Mouse (Mus musculus) left cerebral cortex, adult 18-20 months (tissue): Measurements from ENCODE around the gene Dmpk. TPM values are rescaled to one million over a fixed set of nuclear protein-coding genes. Genes with fewer than 3 reads are reported as not detected.

Experiments used
- DNase-seq, 2 experiments: peaks; one replicate each; pipeline ENCODE4 v3.0.0; 2021 to 2022; ENCODE audit warnings: low spot score in 2 of 2, mixed read lengths in 1 of 2
- total RNA-seq, 2 experiments: library from RNA; stranded (reverse); gene quantifications; 2 replicates each; pipeline ENCODE4 v1.2.3; 2021

The Dmpk gene
- total RNA-seq, 2 experiments from 2014 or later: 26.6 to 32.0 TPM

GRCm38 (mm10) chr7:19075231-19075630 is 8.4 kb upstream of the Dmpk start:
- DNase-seq: no peak

- DNase-seq: peak; percentile 90 to 96
Observed at GRCm38 (mm10) chr7:19075723-19076585, 7.7 kb upstream of the Dmpk start, which contains the start of gene Dmwd. Gene Dmwd (plus strand): TSS chr7:19076227.

- DNase-seq: no peak
Observed at GRCm38 (mm10) chr7:19076586-19076991, 7.1 kb upstream of the Dmpk start.

- no peak for DNase-seq
Observed at GRCm38 (mm10) chr7:19077761-19078160, 5.9 kb upstream of the Dmpk start.

GRCm38 (mm10) chr7:19078732-19079131 is 4.9 kb upstream of the Dmpk start:
- no peak for DNase-seq

GRCm38 (mm10) chr7:19080451-19080950 is 3.1 kb upstream of the Dmpk start:
- DNase-seq: no peak

DNA sequence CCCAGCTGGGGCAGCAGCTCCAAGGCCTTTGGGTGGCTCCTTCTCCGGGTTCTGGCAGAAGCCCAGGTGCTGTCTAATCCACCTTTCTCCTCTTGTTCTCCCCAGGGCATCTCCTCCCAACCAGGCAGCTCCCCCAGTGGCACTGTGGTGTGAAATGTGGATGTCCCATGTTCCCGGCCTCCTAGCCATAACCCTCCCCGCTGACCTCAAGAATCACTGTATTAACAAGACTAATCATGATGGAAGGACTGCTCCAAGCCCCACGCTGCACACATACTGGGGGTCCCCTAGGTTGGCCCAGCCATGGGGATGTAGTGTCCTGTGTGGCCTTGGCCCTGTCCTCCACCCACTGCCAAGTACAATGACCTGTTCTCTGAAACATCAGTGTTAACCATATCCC is 1.5 kb upstream of the Dmpk start:
- no peak for DNase-seq

GRCm38 (mm10) chr7:19083096-19083495 is 553 bp upstream of the Dmpk start:
- DNase-seq: no peak

GRCm38 (mm10) chr7:19084277-19084771 is 675 bp downstream of the Dmpk start:
- no peak for DNase-seq

- no peak for DNase-seq
Observed at GRCm38 (mm10) chr7:19084921-19085473, 1.3 kb downstream of the Dmpk start.

DNA sequence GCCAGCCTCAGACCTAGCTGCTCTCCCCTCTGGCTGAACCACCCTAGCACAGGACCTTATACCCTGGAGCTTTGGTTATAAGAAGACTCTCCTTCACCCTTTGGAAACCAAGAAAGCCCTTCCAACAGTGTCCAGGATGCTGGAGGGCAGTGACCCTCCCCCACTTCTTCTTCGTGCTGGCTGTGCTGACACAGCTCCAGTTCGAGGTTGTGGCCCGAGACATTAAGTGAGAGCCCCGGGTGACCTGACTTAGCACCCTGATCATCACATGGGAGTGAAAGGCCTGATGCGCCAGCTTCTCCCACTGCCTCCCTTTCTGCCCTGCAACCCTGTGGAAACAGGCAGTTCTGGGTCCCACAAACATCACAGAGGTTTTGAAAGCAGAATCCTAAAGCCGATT is 1.8 kb downstream of the Dmpk start:
- no peak for DNase-seq

- no peak for DNase-seq
Observed at GRCm38 (mm10) chr7:19086042-19086441, 2.4 kb downstream of the Dmpk start.

GRCm38 (mm10) chr7:19086760-19087159 is 3.1 kb downstream of the Dmpk start:
- DNase-seq: no peak

DNA sequence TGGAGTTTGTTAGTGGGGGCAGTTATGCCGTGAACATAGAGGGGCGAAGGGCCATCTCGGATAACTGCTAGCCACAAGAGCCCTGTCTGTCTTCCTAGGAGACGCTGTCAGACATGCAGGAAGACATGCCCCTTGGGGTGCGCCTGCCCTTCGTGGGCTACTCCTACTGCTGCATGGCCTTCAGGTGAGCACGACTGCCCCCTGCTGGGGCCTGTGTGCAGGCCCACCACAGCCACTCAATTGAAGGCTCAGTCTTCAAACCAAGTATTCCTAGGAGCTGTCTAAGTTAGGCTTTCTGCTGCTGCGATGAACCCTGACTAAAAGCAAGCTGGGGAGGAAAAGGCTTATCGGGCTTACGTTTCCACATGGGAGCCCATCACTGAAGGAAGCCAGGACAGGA is 5.2 kb downstream of the Dmpk start:
- peak; percentile 60 to 64 for DNase-seq

GRCm38 (mm10) chr7:19091913-19092312 is 8.3 kb downstream of the Dmpk start:
- DNase-seq: no peak

DNA sequence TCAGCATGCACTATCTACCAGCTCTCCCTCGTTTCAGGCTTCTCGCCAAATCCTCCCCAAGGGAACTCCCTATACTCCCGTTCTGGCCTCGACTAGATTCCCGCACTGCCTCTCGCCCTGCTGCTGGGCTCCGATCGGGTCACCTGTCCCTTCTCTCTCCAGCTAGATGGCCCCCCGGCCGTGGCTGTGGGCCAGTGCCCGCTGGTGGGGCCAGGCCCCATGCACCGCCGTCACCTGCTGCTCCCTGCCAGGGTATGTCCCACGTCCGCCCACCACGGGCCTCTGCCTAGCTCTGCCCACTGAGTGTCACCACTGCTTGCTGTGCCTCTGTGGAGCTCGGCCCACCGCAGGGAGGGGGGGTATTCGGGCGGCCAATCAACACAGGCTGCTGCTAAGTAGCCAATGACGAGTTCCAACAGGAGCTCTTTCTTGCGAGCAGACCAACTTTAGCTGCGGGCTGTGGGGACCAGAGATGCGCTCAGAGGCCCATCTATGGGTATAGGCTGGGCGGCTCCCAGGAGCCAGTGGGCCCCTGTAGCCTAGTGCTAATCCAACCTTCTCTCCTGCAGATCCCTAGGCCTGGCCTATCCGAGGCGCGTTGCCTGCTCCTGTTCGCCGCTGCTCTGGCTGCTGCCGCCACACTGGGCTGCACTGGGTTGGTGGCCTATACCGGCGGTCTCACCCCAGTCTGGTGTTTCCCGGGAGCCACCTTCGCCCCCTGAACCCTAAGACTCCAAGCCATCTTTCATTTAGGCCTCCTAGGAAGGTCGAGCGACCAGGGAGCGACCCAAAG is 8.9 kb downstream of the Dmpk start:
- no peak for DNase-seq

GRCm38 (mm10) chr7:19093174-19093521 is 9.5 kb downstream of the Dmpk start:
- peak; percentile 71 to 73 for DNase-seq

DNA sequence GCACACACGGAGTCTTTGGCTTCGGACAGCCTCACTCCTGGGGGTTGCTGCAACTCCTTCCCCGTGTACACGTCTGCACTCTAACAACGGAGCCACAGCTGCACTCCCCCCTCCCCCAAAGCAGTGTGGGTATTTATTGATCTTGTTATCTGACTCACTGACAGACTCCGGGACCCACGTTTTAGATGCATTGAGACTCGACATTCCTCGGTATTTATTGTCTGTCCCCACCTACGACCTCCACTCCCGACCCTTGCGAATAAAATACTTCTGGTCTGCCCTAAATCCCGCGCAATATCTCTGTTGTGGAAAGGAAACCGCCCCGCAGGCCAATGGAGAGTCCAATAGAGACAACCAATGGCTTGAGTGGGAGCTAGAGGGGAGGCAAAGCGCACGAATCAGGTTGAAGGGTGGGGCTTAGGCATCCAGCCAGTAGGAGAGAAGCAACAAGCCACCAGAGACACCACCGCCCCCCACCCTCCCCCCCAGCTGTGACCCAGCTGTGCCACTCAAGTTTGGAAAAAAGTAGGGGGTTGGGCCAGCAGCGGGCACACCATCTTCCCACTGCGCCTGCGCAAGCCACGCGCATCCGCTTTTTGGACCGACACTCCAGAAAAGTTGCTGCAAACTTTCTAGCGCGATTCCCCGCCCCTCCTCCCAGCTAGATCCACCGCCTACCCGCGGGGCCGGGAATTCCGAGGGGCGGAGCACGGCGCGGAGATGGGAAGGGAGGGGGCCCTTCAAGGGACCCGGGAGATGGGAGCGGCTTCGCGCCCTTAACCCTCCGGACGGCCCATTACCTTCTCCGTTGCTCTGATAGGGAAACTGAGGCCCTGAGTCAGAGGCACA is 10.1 kb downstream of the Dmpk start:
- DNase-seq: peak; percentile 70 to 81

DNA sequence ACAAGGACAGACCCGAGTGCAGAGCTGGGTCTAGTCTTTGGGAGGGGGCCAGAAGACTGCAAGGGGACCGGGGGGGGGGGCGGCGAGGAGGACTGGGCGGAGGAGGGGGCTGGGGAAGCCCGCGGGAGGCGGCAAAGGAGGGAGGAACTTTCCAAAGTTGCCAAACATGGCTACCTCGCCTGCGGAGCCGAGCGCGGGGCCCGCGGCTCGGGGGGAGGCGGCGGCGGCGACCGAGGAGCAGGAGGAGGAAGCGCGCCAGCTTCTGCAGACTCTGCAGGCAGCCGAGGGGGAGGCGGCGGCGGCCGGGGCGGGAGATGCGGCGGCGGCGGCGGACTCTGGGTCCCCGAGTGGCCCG is 10.8 kb downstream of the Dmpk start, which contains the start of gene Six5:
Gene Six5 (plus strand): TSS at position 124 of the 355 bp plus-strand sequence.
- DNase-seq: peak in 1 of 2 experiments; percentile 47
